Mouse (Mus musculus): ENCODE data around the gene Gm45233.

DNA sequence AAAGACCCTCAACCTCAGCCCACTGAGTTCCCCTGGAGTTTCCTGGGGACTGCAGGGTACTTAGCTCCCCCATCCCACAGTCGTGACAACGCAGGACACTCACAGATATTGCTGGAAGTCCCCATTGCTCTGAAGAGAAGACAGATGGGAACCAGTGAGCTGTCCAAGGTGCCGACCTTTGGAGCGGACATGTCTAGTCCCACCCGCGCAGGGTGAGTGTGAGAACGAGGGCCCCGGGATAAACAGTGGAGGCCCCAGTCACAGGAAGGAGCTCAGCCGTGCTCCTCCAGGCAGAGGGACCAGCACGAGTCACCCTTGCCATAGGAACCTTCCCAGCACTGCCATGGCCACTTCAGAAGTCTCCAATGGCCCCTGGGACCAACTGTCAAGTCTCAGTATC, 39.3 kb downstream of the Gm45233 start:
- TF ChIP-seq CHD2 (IDR thresholded peaks at IDR 0.05; ENCODE audit: low read depth, low read length) (no peak), HCFC1 (IDR thresholded peaks at IDR 0.05; ENCODE audit: borderline replicate concordance, insufficient read depth, low read length) (no peak), ZNF384 (IDR thresholded peaks at IDR 0.05; ENCODE audit: low read depth, low read length) (no peak)
